Mouse (Mus musculus) neural tube, embryonic 13.5 days (tissue): ENCODE data around the gene B9d1. TPM values are rescaled to one million over a fixed set of nuclear protein-coding genes. Genes with fewer than 3 reads are reported as not detected.
A peak's percentile ranks its signal among the peaks of the same experiment; 100 is the strongest.

ENCODE experiments used
- ATAC-seq: fragments of 200-750 bp; cut with Nextera tagmentation; 2 replicates; pipeline ENCODE4 v1.8.0; 2017; ENCODE audit warnings: low read depth, mild to moderate bottlenecking, moderate TSS enrichment, moderate library complexity
- H3K27ac ChIP-seq: fragments of 300-500 bp; sonication (generic); replicated peaks from 2 replicates; pipeline ENCODE4 v1.5.1; 2015; ENCODE audit warnings: moderate library complexity, mild to moderate bottlenecking, inconsistent platforms
- H3K27me3 ChIP-seq: fragments of 300-500 bp; sonication (generic); 2 replicates; pipeline ENCODE4 v1.6.1; 2015; ENCODE audit warnings: mild to moderate bottlenecking, inconsistent platforms
- H3K36me3 ChIP-seq: fragments of 300-500 bp; sonication (generic); 2 replicates; pipeline ENCODE4 v1.6.1; 2015; ENCODE audit warnings: mild to moderate bottlenecking, inconsistent platforms
- H3K4me1 ChIP-seq: fragments of 300-500 bp; sonication (generic); replicated peaks from 2 replicates; pipeline ENCODE4 v1.6.1; 2015; ENCODE audit warnings: inconsistent platforms
- H3K4me2 ChIP-seq: fragments of 300-500 bp; sonication (generic); 2 replicates; pipeline ENCODE4 v1.6.1; 2015; ENCODE audit warnings: inconsistent platforms, mild to moderate bottlenecking, moderate library complexity
- H3K4me3 ChIP-seq: fragments of 300-500 bp; sonication (generic); 2 replicates; pipeline ENCODE4 v1.5.1; 2015; ENCODE audit warnings: mild to moderate bottlenecking, inconsistent platforms
- H3K9ac ChIP-seq: fragments of 300-500 bp; sonication (generic); 2 replicates; pipeline ENCODE4 v1.6.1; 2015; ENCODE audit warnings: moderate library complexity, mild to moderate bottlenecking, inconsistent platforms
- H3K9me3 ChIP-seq: fragments of 300-500 bp; sonication (generic); 2 replicates; pipeline ENCODE4 v1.6.1; 2016; ENCODE audit warnings: inconsistent platforms
- WGBS: fragments of 180-500 bp; shearing (Covaris S2); methylation state at CpG from one replicate; pipeline ENCODE4 v1.1.7; 2015; 5-methylcytosine and 5-hydroxymethylcytosine counted together
- polyA plus RNA-seq: library from polyadenylated mRNA; unstranded; fragments of >200 nt; fragmentation: Nextera tagmentation; extraction: Ambion mirVana; gene quantifications from 2 replicates; pipeline ENCODE4 v1.2.1, GENCODE M21; 2015

The B9d1 gene
- polyA plus RNA-seq, 1 experiment from 2014 or later: 36.5 TPM

DNA sequence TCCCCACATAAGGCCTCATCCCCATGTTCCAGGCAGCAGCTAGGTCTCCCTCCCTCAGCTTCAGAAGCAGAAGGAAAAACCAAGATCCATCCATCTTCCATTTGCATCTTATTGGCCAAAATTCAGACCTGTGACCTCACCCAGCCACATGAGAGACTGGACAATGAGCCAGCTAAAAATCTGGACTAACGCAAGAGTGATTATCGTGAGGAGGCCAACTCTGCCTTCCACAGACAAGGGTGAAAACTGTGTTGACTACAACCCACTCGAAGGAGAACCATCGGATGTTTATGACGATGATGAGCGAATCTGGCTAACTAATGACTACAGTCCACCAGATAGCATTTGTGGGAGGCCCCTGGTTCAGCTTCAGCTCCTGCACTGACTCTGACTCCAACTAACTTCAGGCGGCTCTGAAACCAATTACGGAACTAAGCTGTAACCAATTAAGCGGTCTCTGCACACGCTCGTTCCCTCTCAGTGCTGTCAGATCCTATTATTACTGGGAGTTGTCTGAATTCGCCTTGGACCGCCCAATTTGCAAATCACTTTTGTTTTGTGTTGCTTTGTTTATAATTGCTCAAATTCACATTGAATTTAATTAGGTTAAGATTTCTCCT lies 21.6 kb upstream of the B9d1 start:
- Histone ChIP-seq H3K27ac (peak overlapping the region; percentile 95), H3K9ac (no peak overlapping the region), H3K4me3 (no peak overlapping the region), H3K4me2 (no peak overlapping the region), H3K27me3 (no peaks in the 10 kb centered on the region), H3K4me1 (peaks cover 53% of the 10 kb centered on the region), H3K9me3 (no peaks in the 10 kb centered on the region), H3K36me3 (peaks cover 10% of the 10 kb centered on the region)
- 74% methylated on average over 13 of the region's 13 CpGs for WGBS
- ATAC-seq: no peak

GRCm38 (mm10) chr11:61484256-61484612 lies 20.7 kb upstream of the B9d1 start:
- H3K4me3 ChIP-seq: no peak overlapping the region
- H3K9me3 ChIP-seq: no peaks in the 10 kb centered on the region
- peak; percentile 2; the same call in 1 of the 2 replicates for ATAC-seq
- peak overlapping the region; percentile 95 for H3K27ac ChIP-seq
- H3K27me3 ChIP-seq: no peaks in the 10 kb centered on the region
- peak overlapping the region; percentile 52 for H3K9ac ChIP-seq
- peaks cover 19% of the 10 kb centered on the region for H3K36me3 ChIP-seq
- H3K4me2 ChIP-seq: peak overlapping the region; percentile 51
- H3K4me1 ChIP-seq: peaks cover 61% of the 10 kb centered on the region
- 10% methylated on average over 10 of the region's 10 CpGs for WGBS

GRCm38 (mm10) chr11:61484613-61485540 lies 20.1 kb upstream of the B9d1 start, which contains the start of gene Mfap4:
TSS of gene Mfap4 (plus strand) at chr11:61485431.
- ATAC-seq: peak; percentile 85
- peaks cover 67% of the 10 kb centered on the region for H3K4me1 ChIP-seq
- H3K27ac ChIP-seq: peak within 1 kb of the TSS; percentile 95
- no peaks in the 10 kb centered on the region for H3K27me3 ChIP-seq
- 5% methylated on average over 20 of the region's 20 CpGs for WGBS
- no peaks in the 10 kb centered on the region for H3K9me3 ChIP-seq
- peak within 1 kb of the TSS; percentile 31 for H3K4me3 ChIP-seq
- H3K4me2 ChIP-seq: peak within 1 kb of the TSS; percentile 51
- peak within 1 kb of the TSS; percentile 65 for H3K9ac ChIP-seq
- peaks cover 25% of the 10 kb centered on the region for H3K36me3 ChIP-seq

GRCm38 (mm10) chr11:61485541-61486457 lies 19.1 kb upstream of the B9d1 start:
- 46% methylated on average over 22 of the region's 22 CpGs for WGBS
- ATAC-seq: no peak
- Histone ChIP-seq H3K27me3 (no peaks in the 10 kb centered on the region), H3K27ac (peak overlapping the region; percentile 95), H3K4me1 (peaks cover 76% of the 10 kb centered on the region), H3K4me3 (peak overlapping the region; percentile 31), H3K36me3 (peaks cover 34% of the 10 kb centered on the region), H3K4me2 (peak overlapping the region; percentile 51), H3K9ac (peak overlapping the region; percentile 65), H3K9me3 (no peaks in the 10 kb centered on the region)

GRCm38 (mm10) chr11:61486458-61487219 lies 18.3 kb upstream of the B9d1 start:
- H3K9me3 ChIP-seq: no peaks in the 10 kb centered on the region
- peaks cover 43% of the 10 kb centered on the region for H3K36me3 ChIP-seq
- peak overlapping the region; percentile 31 for H3K4me3 ChIP-seq
- H3K27me3 ChIP-seq: no peaks in the 10 kb centered on the region
- H3K9ac ChIP-seq: peak overlapping the region; percentile 65
- peak overlapping the region; percentile 51 for H3K4me2 ChIP-seq
- peak overlapping the region; percentile 95 for H3K27ac ChIP-seq
- peaks cover 85% of the 10 kb centered on the region for H3K4me1 ChIP-seq
- ATAC-seq: no peak
- WGBS: 86% methylated on average over 14 of the region's 14 CpGs

- WGBS: 23% methylated on average over 2 of the region's 2 CpGs
- peak; percentile 32; the same call in 1 of the 2 replicates for ATAC-seq
- H3K27ac ChIP-seq: peak overlapping the region; percentile 95
- H3K36me3 ChIP-seq: peaks cover 50% of the 10 kb centered on the region
- H3K4me3 ChIP-seq: no peak overlapping the region
- no peaks in the 10 kb centered on the region for H3K9me3 ChIP-seq
- H3K9ac ChIP-seq: no peak overlapping the region
- H3K4me2 ChIP-seq: peak overlapping the region; percentile 51
- no peaks in the 10 kb centered on the region for H3K27me3 ChIP-seq
- peaks cover 88% of the 10 kb centered on the region for H3K4me1 ChIP-seq
Measured at GRCm38 (mm10) chr11:61487401-61487800, 17.5 kb upstream of the B9d1 start.

DNA sequence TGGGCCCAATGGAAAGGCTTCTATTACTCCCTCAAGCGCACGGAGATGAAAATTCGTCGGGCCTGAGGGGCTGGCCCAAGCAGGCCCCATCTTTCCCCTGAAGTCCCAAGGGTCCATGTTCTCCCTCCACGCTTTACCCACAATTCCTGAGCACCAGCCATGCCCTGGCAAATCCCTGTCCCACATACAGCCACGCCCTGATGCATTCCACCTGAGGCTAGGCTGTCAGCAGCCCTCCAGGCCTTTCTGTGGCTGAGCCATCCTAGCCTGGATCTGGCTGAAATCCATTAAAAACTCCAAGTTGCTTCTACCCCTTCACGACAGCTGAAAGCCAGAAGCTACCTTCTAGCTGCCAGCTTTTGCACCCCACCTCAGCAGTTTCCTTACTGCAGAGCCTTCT lies 17.0 kb upstream of the B9d1 start:
- Histone ChIP-seq H3K27me3 (no peaks in the 10 kb centered on the region), H3K4me1 (peaks cover 93% of the 10 kb centered on the region), H3K4me3 (no peak overlapping the region), H3K9me3 (no peaks in the 10 kb centered on the region), H3K36me3 (peaks cover 55% of the 10 kb centered on the region), H3K4me2 (peak overlapping the region; percentile 51; the same call in 1 of the 2 replicates), H3K27ac (peak overlapping the region; percentile 95), H3K9ac (no peak overlapping the region)
- 74% methylated on average over 7 of the region's 7 CpGs for WGBS
- ATAC-seq: no peak

DNA sequence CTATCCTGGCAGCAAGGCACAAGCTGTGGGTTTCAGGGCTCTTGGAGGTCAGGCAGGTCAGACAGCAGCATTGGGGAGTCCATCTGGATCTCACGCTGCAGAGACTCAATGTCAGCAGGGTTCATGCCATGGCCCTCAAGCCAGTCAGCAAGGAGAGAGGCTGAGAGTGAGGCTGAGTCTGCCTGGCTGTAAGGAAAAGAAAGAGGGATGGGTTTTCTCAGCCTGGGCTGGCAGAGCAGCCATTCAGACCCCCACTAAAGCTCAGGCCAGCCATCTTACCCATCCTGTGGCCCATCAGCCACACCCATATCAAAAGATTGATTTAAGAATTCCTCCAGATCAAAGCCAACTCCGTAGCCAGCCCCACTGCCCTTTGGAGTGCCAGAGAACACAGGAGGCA lies 15.9 kb upstream of the B9d1 start:
- no peak overlapping the region for H3K4me3 ChIP-seq
- peaks cover 87% of the 10 kb centered on the region for H3K4me1 ChIP-seq
- no peaks in the 10 kb centered on the region for H3K9me3 ChIP-seq
- WGBS: 93% methylated on average over 2 of the region's 2 CpGs
- no peak overlapping the region for H3K27ac ChIP-seq
- H3K9ac ChIP-seq: 0 out of 2 replicates have a peak overlapping the region, but pooled peaks have one; percentile 22
- no peak overlapping the region for H3K4me2 ChIP-seq
- H3K36me3 ChIP-seq: peaks cover 55% of the 10 kb centered on the region
- H3K27me3 ChIP-seq: no peaks in the 10 kb centered on the region
- no peak for ATAC-seq

GRCm38 (mm10) chr11:61489874-61490273 lies 15.1 kb upstream of the B9d1 start:
- Histone ChIP-seq H3K4me2 (no peak overlapping the region), H3K9me3 (no peaks in the 10 kb centered on the region), H3K27me3 (no peaks in the 10 kb centered on the region), H3K4me1 (peaks cover 79% of the 10 kb centered on the region), H3K36me3 (peaks cover 55% of the 10 kb centered on the region), H3K9ac (peak overlapping the region; percentile 31; the same call in 1 of the 2 replicates), H3K4me3 (no peak overlapping the region), H3K27ac (no peak overlapping the region)
- 98% methylated on average over 8 of the region's 8 CpGs for WGBS
- no peak for ATAC-seq

DNA sequence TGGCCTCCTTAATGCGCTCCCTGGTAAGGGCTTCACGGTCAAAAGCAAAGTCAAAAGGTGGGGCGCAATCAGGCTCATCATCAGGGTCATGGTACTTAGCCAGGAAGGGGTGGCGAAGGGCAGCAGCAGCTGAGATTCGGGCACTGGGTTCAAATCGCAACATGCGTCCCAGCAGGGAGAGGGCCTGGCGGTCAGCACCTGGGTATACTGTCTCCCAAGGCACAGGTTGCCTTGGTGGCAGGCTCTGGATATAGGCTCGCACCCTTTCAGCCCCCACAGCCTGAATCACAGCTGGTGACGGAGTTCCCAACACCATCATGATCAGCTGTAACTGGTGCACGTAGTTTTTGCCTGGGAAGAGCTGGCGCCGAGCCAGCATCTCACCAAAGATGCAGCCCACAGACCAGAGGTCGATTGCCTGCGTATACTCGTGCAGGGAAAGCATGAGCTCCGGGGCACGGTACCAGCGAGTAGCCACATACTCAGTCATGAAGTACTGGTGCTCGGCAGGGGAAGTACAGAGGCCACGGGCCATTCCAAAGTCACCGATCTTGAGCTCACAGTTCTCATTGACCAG lies 13.9 kb upstream of the B9d1 start:
- H3K27me3 ChIP-seq: no peaks in the 10 kb centered on the region
- ATAC-seq: no peak
- H3K9ac ChIP-seq: no peak overlapping the region
- 83% methylated on average over 22 of the region's 22 CpGs for WGBS
- peaks cover 68% of the 10 kb centered on the region for H3K4me1 ChIP-seq
- H3K36me3 ChIP-seq: peaks cover 55% of the 10 kb centered on the region
- no peak overlapping the region for H3K4me3 ChIP-seq
- H3K27ac ChIP-seq: no peak overlapping the region
- H3K9me3 ChIP-seq: no peaks in the 10 kb centered on the region
- no peak overlapping the region for H3K4me2 ChIP-seq
